Mouse (Mus musculus): ENCODE results near the gene Rap1gap2. TPM values are rescaled to one million over a fixed set of nuclear protein-coding genes. Genes with fewer than 3 reads are reported as not detected.

The Rap1gap2 gene
- polyA plus RNA-seq, 1 experiment from 2014 or later: 1.4 TPM

DNA sequence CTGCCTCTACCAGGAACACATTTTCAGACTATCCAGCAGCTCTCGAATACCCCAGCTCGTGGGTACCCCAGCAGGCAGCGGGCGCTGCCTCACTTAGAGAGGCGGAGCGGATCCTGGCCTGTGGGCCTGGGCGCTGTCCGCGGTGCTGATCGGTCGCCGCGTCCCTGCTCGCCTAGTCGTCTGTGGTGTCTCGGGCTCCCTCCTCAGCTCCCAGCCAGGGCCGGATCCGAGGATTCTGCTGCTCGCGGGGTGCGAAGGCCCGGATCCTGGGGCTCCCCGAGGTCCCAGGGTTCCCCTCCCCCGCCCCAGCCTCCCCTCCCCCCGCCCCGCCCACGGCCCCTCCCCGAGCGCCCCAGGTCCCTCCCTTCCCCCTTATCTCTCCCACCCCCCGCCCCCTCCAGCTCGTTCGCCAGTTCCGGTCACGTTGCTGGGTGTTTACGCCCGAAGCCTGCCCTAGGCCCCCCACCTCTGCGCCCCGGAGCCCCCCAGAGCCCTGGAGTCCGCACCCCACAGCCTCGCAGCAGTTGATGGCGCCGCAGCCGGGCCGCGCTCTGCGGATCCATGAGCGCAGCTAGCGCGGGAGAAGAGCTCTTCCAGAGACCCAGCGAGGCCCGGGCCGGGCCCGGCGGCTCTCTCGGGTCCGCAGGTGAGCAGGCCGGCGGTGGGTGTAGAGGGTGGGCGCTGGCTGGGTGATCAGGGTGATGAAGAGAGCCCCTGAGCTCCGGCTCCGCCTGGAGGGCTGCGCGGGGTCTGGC is 8.7 kb upstream of the Rap1gap2 start, which contains the start of gene Ccdc92b:
Ccdc92b (plus strand) TSS at position 405 of the 755 bp plus-strand sequence.
- Histone ChIP-seq H3K4me1 (peaks cover 60% of the 10 kb centered on the region), H3K4me2 (peak within 1 kb of the TSS; percentile 95), H3K9ac (peak within 1 kb of the TSS; percentile 94), H3K27ac (peak within 1 kb of the TSS; percentile 97), H3K9me3 (replicated peaks) (no peaks in the 10 kb centered on the region), H3K36me3 (peaks cover 20% of the 10 kb centered on the region), H3K27me3 (replicated peaks) (peaks cover 63% of the 10 kb centered on the region), H3K4me3 (peak within 1 kb of the TSS; percentile 96)
- peak; percentile 66 for ATAC-seq
- 1% methylated on average over 52 of the region's 63 CpGs for WGBS (ENCODE audit: insufficient replicate concordance)

DNA sequence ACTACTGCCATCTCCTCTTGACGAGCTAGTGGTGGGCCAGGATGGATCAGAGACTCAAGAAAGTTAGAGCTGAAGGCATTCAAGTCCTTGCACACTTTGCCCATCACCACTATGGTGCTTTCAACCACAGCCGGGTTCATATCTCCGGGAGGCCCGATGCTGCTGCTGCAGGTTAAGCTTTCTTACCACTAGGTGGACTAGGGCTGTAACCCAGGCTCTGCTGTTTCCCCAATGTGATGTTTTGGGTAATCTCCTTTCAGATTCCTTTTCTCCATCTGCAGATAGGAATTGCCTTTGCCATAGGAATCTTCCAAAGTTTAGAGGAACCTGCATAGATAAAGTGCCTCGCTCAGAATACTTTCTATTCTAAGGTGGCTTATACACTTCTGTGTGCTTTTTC is 4.9 kb upstream of the Rap1gap2 start:
- Histone ChIP-seq H3K9ac (no peak overlapping the region), H3K4me2 (no peak overlapping the region), H3K36me3 (no peaks in the 10 kb centered on the region), H3K4me3 (no peak overlapping the region), H3K27ac (no peak overlapping the region), H3K4me1 (peaks cover 35% of the 10 kb centered on the region), H3K27me3 (replicated peaks) (peaks cover 94% of the 10 kb centered on the region), H3K9me3 (replicated peaks) (no peaks in the 10 kb centered on the region)
- no peak for ATAC-seq
- WGBS (ENCODE audit: insufficient replicate concordance): 48% methylated on average over 5 of the region's 5 CpGs

DNA sequence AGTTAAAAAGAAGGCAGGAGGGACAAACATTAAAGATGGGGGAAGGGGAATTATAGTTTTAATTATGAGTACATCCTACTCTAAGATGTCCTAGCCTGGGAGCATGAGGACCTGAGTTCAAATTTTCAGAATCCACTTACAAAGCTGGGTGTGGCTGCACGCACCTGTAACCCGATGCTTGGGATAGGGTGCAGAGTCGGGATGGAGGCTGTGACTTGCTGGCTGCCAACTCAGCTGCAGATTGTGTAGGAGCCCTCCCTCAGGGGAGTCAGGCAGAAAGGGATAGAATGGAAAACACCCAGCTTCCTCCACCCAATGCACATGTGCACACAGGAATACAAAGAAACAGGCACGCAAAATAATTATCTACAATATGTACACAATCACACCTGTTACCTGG is 2.7 kb upstream of the Rap1gap2 start:
- WGBS (ENCODE audit: insufficient replicate concordance): 50% methylated on average over 4 of the region's 4 CpGs
- ATAC-seq: no peak
- H3K4me3 ChIP-seq: no peak overlapping the region
- no peak overlapping the region for H3K4me2 ChIP-seq
- H3K36me3 ChIP-seq: no peaks in the 10 kb centered on the region
- H3K4me1 ChIP-seq: peaks cover 16% of the 10 kb centered on the region
- no peaks in the 10 kb centered on the region for H3K9me3 ChIP-seq (replicated peaks)
- H3K9ac ChIP-seq: no peak overlapping the region
- H3K27ac ChIP-seq: no peak overlapping the region
- H3K27me3 ChIP-seq (replicated peaks): peaks cover 98% of the 10 kb centered on the region

DNA sequence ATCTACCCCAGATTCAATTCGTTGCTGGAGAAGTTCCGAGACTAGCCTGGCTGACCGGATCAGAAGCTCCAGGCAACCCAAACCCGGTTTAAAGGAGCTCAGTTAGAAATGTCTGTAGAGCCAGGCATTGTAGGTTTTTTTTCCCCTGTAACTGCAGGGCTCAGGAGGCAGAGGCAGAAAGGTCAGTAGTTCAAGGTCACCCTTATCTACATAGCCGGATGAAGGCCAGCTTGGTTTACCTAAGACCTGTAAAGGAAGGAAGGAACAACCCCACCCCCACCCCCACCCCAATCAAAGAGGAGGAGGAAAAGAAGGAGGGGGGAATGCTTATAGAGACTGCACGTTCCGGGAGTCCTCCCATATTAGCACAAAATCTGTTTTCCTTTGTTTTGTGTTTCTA is 722 bp upstream of the Rap1gap2 start:
- H3K36me3 ChIP-seq: no peaks in the 10 kb centered on the region
- WGBS (ENCODE audit: insufficient replicate concordance): 15% methylated on average over 7 of the region's 7 CpGs
- H3K4me3 ChIP-seq: no peak overlapping the region; the same call in 1 of the 2 replicates
- peaks cover 15% of the 10 kb centered on the region for H3K4me1 ChIP-seq
- peak overlapping the region; percentile 72 for H3K4me2 ChIP-seq
- H3K27me3 ChIP-seq (replicated peaks): peaks cover 96% of the 10 kb centered on the region
- no peak overlapping the region for H3K9ac ChIP-seq
- no peak overlapping the region for H3K27ac ChIP-seq
- no peaks in the 10 kb centered on the region for H3K9me3 ChIP-seq (replicated peaks)
- no peak for ATAC-seq

DNA sequence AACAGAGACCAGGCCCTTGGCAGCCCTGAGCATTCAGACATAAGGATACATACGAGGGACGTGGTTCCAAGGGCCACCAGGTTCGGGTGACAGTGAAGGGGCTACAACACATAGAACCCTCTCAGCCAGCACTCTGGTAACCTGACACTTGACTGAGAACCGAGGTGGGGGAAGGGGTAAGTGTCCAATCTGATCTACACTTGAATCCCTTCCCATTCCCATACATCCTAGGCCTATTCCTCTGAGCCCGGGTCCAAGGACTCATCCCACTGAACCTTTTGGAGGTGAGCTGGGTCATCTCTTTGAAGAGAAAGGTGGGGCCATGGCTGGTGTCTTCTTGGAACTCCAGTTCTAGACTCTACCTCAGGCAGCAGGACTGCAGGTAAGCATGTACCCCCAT is 647 bp downstream of the Rap1gap2 start:
- Histone ChIP-seq H3K9ac (no peak overlapping the region), H3K4me2 (peak overlapping the region; percentile 72; the same call in 1 of the 2 replicates), H3K36me3 (no peaks in the 10 kb centered on the region), H3K9me3 (replicated peaks) (no peaks in the 10 kb centered on the region), H3K27ac (no peak overlapping the region), H3K4me3 (no peak overlapping the region), H3K27me3 (replicated peaks) (peaks cover 92% of the 10 kb centered on the region), H3K4me1 (peaks cover 15% of the 10 kb centered on the region)
- ATAC-seq: no peak
- 25% methylated on average over 5 of the region's 5 CpGs for WGBS (ENCODE audit: insufficient replicate concordance)

DNA sequence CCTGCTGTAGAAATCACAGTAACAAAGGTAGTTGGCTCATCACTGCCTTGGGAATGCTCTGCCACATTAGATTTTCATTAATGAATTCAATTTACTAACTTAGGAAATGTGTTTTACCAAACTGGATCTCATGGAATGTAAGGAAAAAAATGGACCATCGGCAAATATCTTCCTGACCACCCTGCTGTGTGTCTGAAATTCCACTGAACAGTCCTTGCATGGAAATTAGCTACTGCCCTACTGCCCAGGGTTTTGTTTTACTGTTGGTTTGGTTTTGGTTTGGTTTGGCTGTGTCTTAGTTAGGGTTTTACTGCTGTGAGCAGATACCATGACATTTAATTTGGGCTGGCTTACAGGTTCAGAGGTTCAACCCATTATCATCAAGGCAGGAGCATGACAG is 8.4 kb downstream of the Rap1gap2 start:
- Histone ChIP-seq H3K4me3 (no peak overlapping the region), H3K4me1 (no peaks in the 10 kb centered on the region), H3K27ac (no peak overlapping the region), H3K9me3 (replicated peaks) (no peaks in the 10 kb centered on the region), H3K4me2 (no peak overlapping the region), H3K9ac (no peak overlapping the region), H3K27me3 (replicated peaks) (peaks cover 42% of the 10 kb centered on the region), H3K36me3 (no peaks in the 10 kb centered on the region)
- 84% methylated on average over 1 of the region's 1 CpGs for WGBS (ENCODE audit: insufficient replicate concordance)
- ATAC-seq: no peak

DNA sequence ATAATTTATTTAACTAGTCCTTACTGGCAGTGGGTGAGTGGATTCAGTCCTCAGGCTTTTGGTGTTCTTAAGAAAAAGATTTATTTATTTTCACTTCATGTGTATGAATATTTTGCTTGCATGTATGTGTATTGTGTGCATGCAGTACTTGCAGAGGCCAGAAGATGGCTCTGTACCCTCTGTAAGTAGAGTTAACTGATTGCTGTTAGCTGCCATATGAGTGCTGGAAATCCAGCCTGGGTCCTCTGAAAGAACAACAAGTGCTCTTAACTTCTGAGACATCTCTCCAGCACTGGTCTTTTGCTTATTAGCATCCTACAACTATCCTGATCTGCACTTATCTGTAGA is 12.8 kb downstream of the Rap1gap2 start:
- H3K9ac ChIP-seq: no peak overlapping the region
- H3K36me3 ChIP-seq: no peaks in the 10 kb centered on the region
- H3K4me3 ChIP-seq: no peak overlapping the region
- no peaks in the 10 kb centered on the region for H3K4me1 ChIP-seq
- H3K4me2 ChIP-seq: no peak overlapping the region
- H3K27me3 ChIP-seq (replicated peaks): peaks cover 28% of the 10 kb centered on the region
- ATAC-seq: no peak
- no peaks in the 10 kb centered on the region for H3K9me3 ChIP-seq (replicated peaks)
- no peak overlapping the region for H3K27ac ChIP-seq

DNA sequence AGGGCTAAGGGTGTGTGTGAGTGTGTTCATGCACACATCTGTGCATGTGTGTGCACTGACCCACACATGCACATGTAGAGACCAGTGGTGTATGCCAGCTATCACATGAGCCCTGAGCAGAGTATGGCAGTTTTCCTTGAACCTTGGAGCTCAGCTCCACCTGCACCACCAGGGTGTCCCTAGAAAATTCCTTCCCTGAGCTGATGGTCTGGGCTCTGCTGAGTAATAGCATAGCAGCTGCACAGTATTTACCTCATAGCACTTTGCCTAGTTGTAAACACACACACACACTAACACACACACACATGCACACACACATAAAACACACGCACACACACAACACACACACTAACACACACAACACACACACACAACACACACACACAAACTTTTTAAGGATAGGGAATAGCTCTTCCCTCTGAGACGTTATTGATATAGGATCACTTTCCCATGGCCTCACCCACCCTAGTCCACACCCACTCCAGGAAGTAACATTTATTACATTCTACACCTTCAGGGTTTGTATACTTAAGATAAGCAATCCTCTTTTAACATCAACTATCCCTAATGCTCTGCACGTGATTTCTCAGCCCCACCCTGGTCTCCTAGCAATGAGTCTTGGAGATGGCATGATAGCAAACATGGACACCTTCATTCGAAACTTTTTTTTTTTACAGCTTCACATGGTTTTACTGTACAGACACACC is 13.3 kb downstream of the Rap1gap2 start:
- Histone ChIP-seq H3K4me2 (no peak overlapping the region), H3K27me3 (replicated peaks) (peaks cover 32% of the 10 kb centered on the region), H3K9ac (no peak overlapping the region), H3K4me3 (no peak overlapping the region), H3K36me3 (no peaks in the 10 kb centered on the region), H3K27ac (no peak overlapping the region), H3K9me3 (replicated peaks) (no peaks in the 10 kb centered on the region), H3K4me1 (no peaks in the 10 kb centered on the region)
- ATAC-seq: no peak
- WGBS (ENCODE audit: insufficient replicate concordance): 54% methylated on average over 4 of the region's 4 CpGs

DNA sequence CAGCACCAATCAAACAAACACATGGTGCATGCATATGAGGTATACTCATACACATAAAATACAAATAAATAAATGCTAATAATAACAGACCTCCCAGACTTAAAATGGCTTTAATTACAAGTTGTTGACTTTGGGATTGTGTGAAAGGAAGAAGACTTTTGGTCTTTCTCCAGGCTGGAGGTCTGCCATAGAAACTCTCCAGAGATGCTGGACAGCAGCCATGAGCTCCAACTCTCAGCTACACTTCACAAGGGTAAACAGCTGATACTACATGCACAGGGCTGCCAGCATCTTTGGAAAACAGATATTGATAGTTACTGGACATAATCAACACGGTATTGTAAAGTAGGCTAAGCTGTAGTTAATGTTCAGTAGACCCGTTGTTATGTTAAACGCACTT is 18.5 kb downstream of the Rap1gap2 start:
- 74% methylated on average over 3 of the region's 3 CpGs for WGBS (ENCODE audit: insufficient replicate concordance)
- 0 out of 2 replicates have a peak, but pooled peaks cover 5% of the 10 kb centered on the region for H3K4me1 ChIP-seq
- no peaks in the 10 kb centered on the region for H3K9me3 ChIP-seq (replicated peaks)
- ATAC-seq: no peak
- H3K4me2 ChIP-seq: no peak overlapping the region
- no peaks in the 10 kb centered on the region for H3K36me3 ChIP-seq
- H3K9ac ChIP-seq: no peak overlapping the region
- no peak overlapping the region for H3K27ac ChIP-seq
- peaks cover 67% of the 10 kb centered on the region for H3K27me3 ChIP-seq (replicated peaks)
- no peak overlapping the region for H3K4me3 ChIP-seq

DNA sequence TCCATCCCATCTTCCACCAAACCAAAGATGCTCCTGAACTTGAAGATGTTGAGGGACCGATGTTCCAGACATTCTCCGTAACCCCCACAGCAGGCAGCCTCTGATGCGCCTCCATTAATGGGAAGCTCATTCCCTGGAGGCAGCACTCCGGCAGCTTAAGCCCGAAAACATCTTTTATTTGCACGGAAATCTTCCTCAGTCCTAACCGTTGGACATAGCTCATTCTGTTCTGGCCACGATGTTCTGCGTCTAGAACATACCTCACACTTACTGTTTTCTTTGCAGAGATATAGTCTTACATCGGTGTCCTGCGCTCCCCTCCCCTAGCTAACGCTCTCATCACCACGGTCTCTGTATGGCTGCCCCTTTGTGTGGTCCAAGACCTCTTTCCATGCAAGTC is 20.0 kb downstream of the Rap1gap2 start:
- Histone ChIP-seq H3K4me2 (no peak overlapping the region), H3K9me3 (replicated peaks) (no peaks in the 10 kb centered on the region), H3K4me1 (0 out of 2 replicates have a peak, but pooled peaks cover 5% of the 10 kb centered on the region), H3K4me3 (no peak overlapping the region), H3K27ac (no peak overlapping the region), H3K36me3 (no peaks in the 10 kb centered on the region), H3K27me3 (replicated peaks) (peaks cover 82% of the 10 kb centered on the region), H3K9ac (no peak overlapping the region)
- 38% methylated on average over 13 of the region's 13 CpGs for WGBS (ENCODE audit: insufficient replicate concordance)
- no peak for ATAC-seq

DNA sequence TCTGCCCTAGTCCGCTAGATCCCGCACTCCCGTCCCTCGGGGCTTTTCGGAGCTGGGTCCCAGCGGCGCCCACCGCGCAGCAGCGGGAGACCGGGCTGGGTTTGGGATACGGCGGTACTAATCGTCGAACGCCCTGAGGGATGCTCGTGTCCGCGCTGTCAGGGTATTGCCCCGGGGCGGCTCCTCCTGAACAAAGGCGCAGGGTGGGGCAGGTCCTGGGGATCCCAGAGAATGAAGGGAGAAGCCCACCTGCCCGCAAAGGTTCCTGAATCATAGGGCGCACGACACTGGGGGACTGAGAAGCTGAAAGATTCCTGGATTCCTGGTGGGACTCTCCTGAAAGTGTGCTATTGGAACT is 20.5 kb downstream of the Rap1gap2 start:
- Histone ChIP-seq H3K9ac (no peak overlapping the region), H3K27ac (no peak overlapping the region), H3K4me1 (0 out of 2 replicates have a peak, but pooled peaks cover 5% of the 10 kb centered on the region), H3K36me3 (no peaks in the 10 kb centered on the region), H3K27me3 (replicated peaks) (peaks cover 87% of the 10 kb centered on the region), H3K4me3 (peak overlapping the region; percentile 40), H3K4me2 (peak overlapping the region; percentile 59), H3K9me3 (replicated peaks) (no peaks in the 10 kb centered on the region)
- ATAC-seq: no peak
- WGBS (ENCODE audit: insufficient replicate concordance): 5% methylated on average over 25 of the region's 25 CpGs

DNA sequence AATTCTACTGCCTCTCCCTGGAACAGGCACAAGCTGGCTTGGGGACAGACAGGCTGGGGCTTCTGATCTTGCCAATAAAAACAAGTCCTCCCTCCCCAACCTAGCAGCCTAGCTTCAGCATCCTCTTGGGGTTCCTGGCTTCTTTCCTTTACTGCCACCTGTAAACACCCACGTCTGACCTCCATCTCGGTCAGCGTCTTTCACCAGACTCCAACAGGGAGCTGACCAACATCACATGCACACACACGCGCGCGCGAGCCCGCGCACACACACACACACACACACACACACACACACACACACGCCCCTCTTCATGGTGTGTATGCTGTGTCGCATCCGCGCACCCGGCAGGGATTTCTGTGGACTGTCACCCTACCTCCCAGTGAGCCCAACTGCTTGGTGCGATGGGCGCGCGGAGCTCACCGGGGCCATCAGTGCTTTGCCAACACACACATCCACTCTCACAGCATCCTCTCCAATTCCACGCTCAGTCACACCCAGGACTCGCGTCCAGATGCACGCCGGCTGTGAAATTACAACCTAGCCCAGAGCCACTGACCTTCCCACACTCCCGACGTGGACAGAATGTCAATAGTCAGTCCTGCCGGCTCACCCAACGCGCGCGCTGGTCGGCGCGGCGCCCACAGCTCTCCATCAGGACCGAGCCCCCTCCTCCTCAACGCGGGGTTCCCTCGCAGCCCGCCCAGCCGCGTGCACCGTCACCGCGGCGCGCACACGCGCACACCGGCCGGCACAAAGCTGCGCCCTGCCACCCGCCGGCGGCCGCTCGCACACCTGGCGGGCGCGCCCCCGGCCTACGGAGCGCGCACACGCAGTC is 21.1 kb downstream of the Rap1gap2 start:
- Histone ChIP-seq H3K4me1 (peaks cover 7% of the 10 kb centered on the region; the same call in 1 of the 2 replicates), H3K4me2 (peak overlapping the region; percentile 59), H3K4me3 (peak overlapping the region; percentile 40), H3K27ac (no peak overlapping the region), H3K36me3 (no peaks in the 10 kb centered on the region), H3K27me3 (replicated peaks) (peaks cover 93% of the 10 kb centered on the region), H3K9ac (no peak overlapping the region), H3K9me3 (replicated peaks) (no peaks in the 10 kb centered on the region)
- no peak for ATAC-seq
- 5% methylated on average over 66 of the region's 66 CpGs for WGBS (ENCODE audit: insufficient replicate concordance)
